Mouse (Mus musculus) CH12.LX (cell line): ENCODE measurements around the gene Gm12830.

Source experiments
- ETS1 ChIP-seq: conservative IDR thresholded peaks from 2 replicates; pipeline ENCODE4 v1.6.1; 2012; ENCODE audit warnings: low read depth, mild to moderate bottlenecking, inconsistent platforms, low read length, improper control_type of control experiment, moderate library complexity
- MAFK ChIP-seq: IDR thresholded peaks from 2 replicates; pipeline ENCODE4 v1.6.1; 2011; ENCODE audit warnings: low read length, improper control_type of control experiment; ENCODE audit not compliant: insufficient replicate concordance
- POLR2A ChIP-seq: IDR thresholded peaks from 2 replicates; pipeline ENCODE4 v1.6.1; 2011; ENCODE audit warnings: low read depth, mild to moderate bottlenecking, improper control_type of control experiment, low read length
- SIN3A ChIP-seq: IDR thresholded peaks from 2 replicates; pipeline ENCODE4 v1.6.1; 2012; ENCODE audit warnings: low read length, improper control_type of control experiment, inconsistent platforms

DNA sequence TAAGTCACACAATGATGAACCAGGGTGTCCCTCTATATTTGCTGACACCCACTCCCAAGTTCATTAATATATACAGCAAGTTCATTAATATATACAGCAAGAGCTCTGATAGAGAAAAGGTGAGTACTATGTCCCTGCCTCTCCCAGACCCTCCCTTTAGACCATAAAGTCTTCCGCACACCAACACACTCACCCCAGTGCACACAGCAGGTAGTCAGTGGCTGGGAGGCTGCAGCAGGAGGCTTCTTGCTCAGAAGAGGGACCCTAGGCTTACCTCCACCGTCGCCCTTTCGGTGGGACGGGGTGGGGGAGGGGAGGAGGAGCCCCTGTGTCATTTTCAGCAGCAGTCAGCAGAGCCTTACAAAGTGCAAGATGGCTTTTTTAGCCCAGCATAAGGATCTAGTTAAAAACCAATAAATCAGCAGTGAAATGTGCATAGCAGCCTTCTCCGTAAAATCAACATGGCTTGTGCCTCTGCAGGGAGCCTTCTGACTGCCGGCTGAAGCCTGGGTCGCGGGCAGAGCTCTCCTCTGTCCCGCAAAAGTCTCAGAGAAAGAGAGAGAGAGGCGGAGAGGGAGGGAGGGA is 20.9 kb downstream of the Gm12830 start:
- TF ChIP-seq ETS1 (no peak), MAFK (no peak), SIN3A (no peak), POLR2A (no peak)
